Mouse (Mus musculus) E14TG2a.4 (cell line): ENCODE results near the gene Defb15.
"Not testable (repeated sequence)": the region's sequence is repeated elsewhere in the genome, so short reads cannot be mapped to it uniquely, and the experiment has no call there.

ENCODE experiments used
- H3K27me3 ChIP-seq: 2 replicates; pipeline ENCODE4 v1.6.1; 2014; ENCODE audit warnings: low read length, control low read depth; ENCODE audit not compliant: insufficient read depth
- H3K36me3 ChIP-seq: 2 replicates; pipeline ENCODE4 v1.6.1; 2014; ENCODE audit warnings: low read length, control low read depth; ENCODE audit not compliant: insufficient read depth
- H3K4me1 ChIP-seq: replicated peaks from 2 replicates; pipeline ENCODE4 v1.6.1; 2014; ENCODE audit warnings: low read depth, low read length, control low read depth
- H3K4me3 ChIP-seq: replicated peaks from 2 replicates; pipeline ENCODE4 v1.5.1; 2014; ENCODE audit warnings: mild to moderate bottlenecking, low read length
- H3K9me3 ChIP-seq: 2 replicates; pipeline ENCODE4 v1.6.1; 2014; ENCODE audit warnings: low read length, control low read depth
- CTCF ChIP-seq: conservative IDR thresholded peaks from 2 replicates; pipeline ENCODE4 v1.5.1; 2014; ENCODE audit warnings: low read length
- NANOG ChIP-seq: IDR thresholded peaks from 2 replicates; pipeline ENCODE4 v1.6.1; 2014; ENCODE audit warnings: borderline replicate concordance, low read length, mixed read lengths
- POU5F1 ChIP-seq: IDR thresholded peaks from 2 replicates; pipeline ENCODE4 v1.6.1; 2014; ENCODE audit warnings: low read length, borderline replicate concordance

The Defb15 gene

DNA sequence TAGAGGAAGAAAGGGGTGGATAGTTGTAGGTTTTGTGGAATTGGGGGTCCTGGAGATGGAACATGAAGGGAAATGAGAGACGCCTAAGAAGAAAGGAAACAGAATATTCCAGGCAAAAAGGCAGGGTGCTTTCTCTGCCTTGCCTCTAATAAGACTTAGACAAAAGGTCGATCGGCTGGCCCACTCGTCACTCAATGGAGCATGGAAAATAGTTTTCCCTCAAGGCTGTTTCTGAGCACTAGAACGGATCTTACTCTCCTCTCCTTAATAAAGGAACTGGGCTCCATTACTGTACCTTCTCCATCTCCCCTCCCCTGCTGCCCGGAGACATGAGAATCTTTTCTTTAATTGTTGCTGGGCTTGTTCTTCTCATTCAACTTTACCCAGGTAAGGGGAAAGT, 14.0 kb upstream of the Defb15 start, which contains the start of gene Defb13:
Defb13 (plus strand) TSS at position 301 of the 400 bp plus-strand sequence.
- Histone ChIP-seq H3K4me1 (no peaks in the 10 kb centered on the region), H3K9me3 (no peaks in the 10 kb centered on the region), H3K27me3 (no peaks in the 10 kb centered on the region), H3K4me3 (no peak within 1 kb of the TSS), H3K36me3 (no peaks in the 10 kb centered on the region)
- TF ChIP-seq CTCF (no peak), NANOG (no peak), POU5F1 (no peak)

DNA sequence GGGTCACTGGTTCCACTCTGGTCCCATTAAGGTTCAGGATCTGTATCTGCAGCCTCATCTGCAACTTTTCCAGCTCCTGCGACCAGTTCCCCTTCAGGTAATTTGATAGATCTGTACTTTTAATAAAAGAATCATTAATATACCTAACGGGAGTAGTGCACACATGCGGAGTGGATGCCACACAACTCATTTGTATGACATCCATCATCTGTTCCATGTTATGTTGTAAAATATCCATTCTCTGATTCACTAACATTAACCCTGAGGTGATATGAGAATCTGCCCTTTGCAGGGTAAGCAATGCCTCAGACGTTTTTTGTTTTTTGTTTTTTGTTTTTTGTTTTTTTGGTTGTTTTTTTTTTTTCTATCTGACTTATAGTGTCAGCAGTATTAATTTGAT, 5.5 kb upstream of the Defb15 start, which contains the start of gene Defb35:
Defb35 (plus strand) TSS at position 301 of the 400 bp plus-strand sequence.
- not testable (repeated sequence) for H3K27me3 ChIP-seq, H3K4me1 ChIP-seq
- peaks cover 14% of the 10 kb centered on the region for H3K9me3 ChIP-seq

DNA sequence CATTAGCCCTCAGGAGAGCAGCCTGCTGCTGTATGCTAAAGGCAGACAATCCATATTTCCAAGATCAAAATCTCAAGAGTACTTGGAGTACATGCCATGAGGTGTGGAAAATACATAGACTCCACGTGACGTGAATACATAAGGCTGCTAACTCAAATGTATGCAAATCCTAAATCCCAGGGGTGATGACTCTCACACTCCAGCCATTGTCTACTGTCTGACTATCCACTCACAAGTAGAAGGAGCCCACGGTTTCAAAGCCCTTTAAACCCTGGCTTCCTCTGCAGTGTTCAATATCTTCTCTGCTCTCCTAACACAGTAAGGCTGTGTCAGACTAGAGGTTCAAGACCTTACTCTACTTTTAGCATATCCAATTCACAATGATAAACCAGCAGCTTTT, 1.8 kb downstream of the Defb15 start:
- H3K36me3 ChIP-seq, H3K4me3 ChIP-seq, H3K4me1 ChIP-seq, H3K27me3 ChIP-seq, H3K9me3 ChIP-seq: not testable (repeated sequence)

More for the DNA sequence above, 5.5 kb upstream of the Defb15 start, which contains the start of gene Defb35:
- H3K36me3 ChIP-seq, H3K4me3 ChIP-seq: not testable (repeated sequence)

DNA sequence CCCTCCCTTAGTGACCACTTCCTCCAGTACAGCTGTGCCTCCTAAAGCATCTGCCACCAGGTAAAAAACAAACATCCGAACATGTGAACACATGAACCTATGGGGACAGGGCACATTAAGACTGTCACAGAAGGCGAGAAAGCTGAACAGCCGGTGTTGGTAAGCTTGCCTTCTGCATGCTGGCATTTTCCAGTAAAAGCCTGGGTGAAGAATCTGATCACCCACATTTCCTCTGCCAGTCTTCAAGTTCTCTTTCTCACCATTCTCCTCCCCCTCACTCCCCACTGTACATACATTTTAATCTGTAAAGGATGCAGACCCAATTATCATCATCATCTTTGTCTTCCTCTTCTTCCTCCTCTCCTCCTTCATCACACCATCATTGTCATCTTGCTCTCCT, 16.9 kb downstream of the Defb15 start:
- peaks cover 16% of the 10 kb centered on the region for H3K4me1 ChIP-seq
- TF ChIP-seq POU5F1, result no peak
- no peak for TF ChIP-seq CTCF
- TF ChIP-seq NANOG, result no peak
- H3K9me3 ChIP-seq, result peaks cover 37% of the 10 kb centered on the region

DNA sequence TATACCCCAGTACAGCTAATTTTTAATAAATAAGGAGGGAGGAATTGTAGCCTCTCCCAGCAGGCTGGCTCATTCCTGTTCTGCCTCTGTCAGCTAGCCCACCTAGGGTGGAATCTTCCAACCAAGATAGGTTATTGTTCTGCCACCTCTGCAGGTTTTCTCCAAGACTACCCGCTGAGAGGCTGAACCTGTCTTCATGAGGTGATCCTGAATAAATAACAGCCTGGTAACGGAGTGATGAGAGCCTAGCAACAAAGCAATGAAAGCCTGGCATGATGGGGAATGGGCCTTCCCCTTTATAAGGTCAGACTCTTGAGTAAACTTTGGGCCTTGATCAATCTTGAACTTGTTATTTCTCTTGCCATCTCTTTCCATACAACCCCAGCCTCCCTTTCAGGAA, 20.0 kb downstream of the Defb15 start:
- Histone ChIP-seq H3K36me3 (no peaks in the 10 kb centered on the region), H3K4me3 (no peak overlapping the region), H3K4me1 (peaks cover 16% of the 10 kb centered on the region), H3K9me3 (peaks cover 22% of the 10 kb centered on the region), H3K27me3 (no peaks in the 10 kb centered on the region)
- no peak for TF ChIP-seq POU5F1
- TF ChIP-seq NANOG, result peak; percentile 52; the same call in 1 of the 2 replicates

More for the DNA sequence above, 16.9 kb downstream of the Defb15 start:
- Histone ChIP-seq H3K4me3 (no peak overlapping the region), H3K36me3 (no peaks in the 10 kb centered on the region), H3K27me3 (no peaks in the 10 kb centered on the region)

DNA sequence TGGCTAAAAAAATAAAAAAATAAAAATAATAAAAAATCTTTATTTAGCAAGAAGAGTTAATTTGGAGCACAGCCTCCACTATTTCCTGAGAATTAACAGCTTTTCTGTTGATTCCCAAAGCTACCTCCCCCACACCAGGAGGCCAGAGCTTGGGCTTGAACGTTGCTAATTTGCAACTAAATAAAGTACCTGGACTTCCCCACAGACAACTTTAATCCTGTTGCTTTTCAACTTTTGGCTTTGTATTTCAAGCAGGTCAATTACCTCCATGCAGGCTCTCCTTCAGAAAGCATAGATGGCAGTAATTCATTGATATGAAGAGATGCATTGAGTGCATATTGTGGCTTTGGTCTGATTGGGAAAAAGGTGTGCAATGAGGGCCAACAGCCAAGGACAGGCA, 20.6 kb downstream of the Defb15 start:
- H3K4me3 ChIP-seq, result no peak overlapping the region
- peaks cover 19% of the 10 kb centered on the region for H3K9me3 ChIP-seq
- no peaks in the 10 kb centered on the region for H3K27me3 ChIP-seq
- TF ChIP-seq NANOG, result peak; percentile 94
- TF ChIP-seq POU5F1, result no peak
- no peak for TF ChIP-seq CTCF
- no peaks in the 10 kb centered on the region for H3K36me3 ChIP-seq
- peaks cover 16% of the 10 kb centered on the region for H3K4me1 ChIP-seq

DNA sequence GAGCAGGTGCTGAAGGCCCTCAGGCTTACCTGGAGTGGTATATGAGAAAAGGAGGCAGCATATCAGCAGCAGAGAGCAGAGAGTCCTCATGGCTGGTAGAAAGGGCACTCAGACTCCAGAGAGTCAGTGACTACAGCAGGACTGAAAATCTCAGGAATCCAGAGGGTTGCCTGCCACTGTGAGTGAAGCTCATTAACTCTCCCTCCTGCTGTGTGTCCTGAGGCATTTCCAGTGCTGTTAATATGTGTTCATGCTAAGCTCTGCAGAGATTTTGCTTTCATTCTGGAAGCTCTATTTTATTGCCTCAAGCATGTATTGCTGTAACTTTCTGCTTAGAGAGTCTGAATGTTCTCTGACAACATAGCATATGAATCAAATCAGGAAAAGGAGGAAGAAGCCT, 26.2 kb downstream of the Defb15 start, which contains the start of gene Defb11:
Defb11 (minus strand) TSS at position 123 of the 400 bp plus-strand sequence.
- not testable (repeated sequence) for H3K4me3 ChIP-seq, H3K4me1 ChIP-seq, H3K9me3 ChIP-seq, H3K36me3 ChIP-seq, H3K27me3 ChIP-seq

DNA sequence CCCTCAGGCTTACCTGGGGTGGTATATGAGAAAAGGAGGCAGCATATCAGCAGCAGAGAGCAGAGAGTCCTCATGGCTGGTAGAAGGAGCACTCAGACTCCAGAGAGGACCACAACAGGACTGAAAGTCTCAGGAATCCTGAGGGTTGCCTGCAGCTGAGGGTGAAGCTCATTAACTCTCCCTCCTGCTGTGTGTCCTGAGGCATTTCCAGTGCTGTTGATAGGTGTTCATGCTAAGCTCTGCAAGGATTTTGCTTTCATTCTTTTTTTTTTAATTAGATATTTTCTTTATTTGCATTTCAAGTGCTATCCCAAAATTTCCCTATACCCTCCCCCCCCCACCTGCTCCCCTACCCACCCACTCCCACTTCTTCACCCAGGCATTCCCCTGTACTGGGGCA, 47.2 kb downstream of the Defb15 start, which contains the start of gene Defb9:
Defb9 (minus strand) TSS at position 101 of the 400 bp plus-strand sequence.
- not testable (repeated sequence) for H3K4me3 ChIP-seq, H3K4me1 ChIP-seq, H3K9me3 ChIP-seq, H3K27me3 ChIP-seq, H3K36me3 ChIP-seq
